Mouse (Mus musculus): ENCODE results near the gene Rftn1. TPM values are rescaled to one million over a fixed set of nuclear protein-coding genes. Genes with fewer than 3 reads are reported as not detected.

The Rftn1 gene
- polyA plus RNA-seq, 1 experiment from 2014 or later = 9.4 TPM

- Histone ChIP-seq H3K36me3 (no peaks in the 10 kb centered on the region), H3K4me1 (replicated peaks) (0 out of 2 replicates have a peak, but pooled peaks cover 3% of the 10 kb centered on the region), H3K9me3 (0 out of 2 replicates have a peak, but pooled peaks cover 4% of the 10 kb centered on the region), H3K27me3 (no peaks in the 10 kb centered on the region), H3K4me3 (replicated peaks) (no peak overlapping the region), H3K9ac (replicated peaks) (no peak overlapping the region), H3K4me2 (no peak overlapping the region), H3K27ac (no peak overlapping the region)
- whole genome bisulfite sequencing = 78% methylated on average over 3 of the region's 3 CpGs
- ATAC-seq (ENCODE audit: insufficient number of reproducible peaks, insufficient read depth, low FRiP score, low TSS enrichment, low read depth) = no peak
Measured at GRCm38 (mm10) chr17:50104131-50104530, 86.3 kb downstream of the Rftn1 start.

- Histone ChIP-seq H3K4me3 (replicated peaks) (no peak overlapping the region), H3K4me1 (replicated peaks) (0 out of 2 replicates have a peak, but pooled peaks cover 3% of the 10 kb centered on the region), H3K9ac (replicated peaks) (no peak overlapping the region), H3K27ac (no peak overlapping the region), H3K27me3 (no peaks in the 10 kb centered on the region), H3K36me3 (no peaks in the 10 kb centered on the region), H3K9me3 (0 out of 2 replicates have a peak, but pooled peaks cover 4% of the 10 kb centered on the region), H3K4me2 (no peak overlapping the region)
- no peak for ATAC-seq (ENCODE audit: insufficient number of reproducible peaks, insufficient read depth, low FRiP score, low TSS enrichment, low read depth)
- 90% methylated on average over 3 of the region's 3 CpGs for WGBS
Measured at GRCm38 (mm10) chr17:50101416-50101815, 89.1 kb downstream of the Rftn1 start.

GRCm38 (mm10) chr17:50100070-50100469, 90.4 kb downstream of the Rftn1 start:
- Histone ChIP-seq H3K4me1 (replicated peaks) (0 out of 2 replicates have a peak, but pooled peaks cover 3% of the 10 kb centered on the region), H3K27me3 (no peaks in the 10 kb centered on the region), H3K4me2 (no peak overlapping the region), H3K4me3 (replicated peaks) (no peak overlapping the region), H3K36me3 (no peaks in the 10 kb centered on the region), H3K9me3 (0 out of 2 replicates have a peak, but pooled peaks cover under 1% of the 10 kb centered on the region), H3K9ac (replicated peaks) (no peak overlapping the region), H3K27ac (no peak overlapping the region)
- no peak for ATAC-seq (ENCODE audit: insufficient number of reproducible peaks, insufficient read depth, low FRiP score, low TSS enrichment, low read depth)
- 79% methylated on average over 12 of the region's 12 CpGs for WGBS

- ATAC-seq (ENCODE audit: insufficient number of reproducible peaks, insufficient read depth, low FRiP score, low TSS enrichment, low read depth) = no peak
- Histone ChIP-seq H3K27me3 (no peaks in the 10 kb centered on the region), H3K4me3 (replicated peaks) (no peak overlapping the region), H3K4me1 (replicated peaks) (0 out of 2 replicates have a peak, but pooled peaks cover 3% of the 10 kb centered on the region), H3K27ac (no peak overlapping the region), H3K9me3 (no peaks in the 10 kb centered on the region), H3K9ac (replicated peaks) (no peak overlapping the region), H3K4me2 (no peak overlapping the region), H3K36me3 (no peaks in the 10 kb centered on the region)
- WGBS = 78% methylated on average over 8 of the region's 8 CpGs
Measured at GRCm38 (mm10) chr17:50099378-50099777, 91.1 kb downstream of the Rftn1 start.

- no peaks in the 10 kb centered on the region for H3K27me3 ChIP-seq
- H3K27ac ChIP-seq = no peak overlapping the region
- H3K4me1 ChIP-seq (replicated peaks) = 0 out of 2 replicates have a peak, but pooled peaks cover 3% of the 10 kb centered on the region
- no peak overlapping the region for H3K4me3 ChIP-seq (replicated peaks)
- no peak overlapping the region for H3K9ac ChIP-seq (replicated peaks)
- H3K9me3 ChIP-seq = no peaks in the 10 kb centered on the region
- WGBS = 85% methylated on average over 6 of the region's 6 CpGs
- no peaks in the 10 kb centered on the region for H3K36me3 ChIP-seq
- no peak overlapping the region for H3K4me2 ChIP-seq
- ATAC-seq (ENCODE audit: insufficient number of reproducible peaks, insufficient read depth, low FRiP score, low TSS enrichment, low read depth) = no peak
Measured at GRCm38 (mm10) chr17:50098297-50098696, 92.2 kb downstream of the Rftn1 start.

- ATAC-seq (ENCODE audit: insufficient number of reproducible peaks, insufficient read depth, low FRiP score, low TSS enrichment, low read depth) = no peak
- Histone ChIP-seq H3K36me3 (no peaks in the 10 kb centered on the region), H3K27me3 (no peaks in the 10 kb centered on the region), H3K4me3 (replicated peaks) (no peak overlapping the region), H3K4me2 (no peak overlapping the region), H3K4me1 (replicated peaks) (0 out of 2 replicates have a peak, but pooled peaks cover 3% of the 10 kb centered on the region), H3K9me3 (no peaks in the 10 kb centered on the region), H3K9ac (replicated peaks) (no peak overlapping the region), H3K27ac (no peak overlapping the region)
- 91% methylated on average over 5 of the region's 5 CpGs for WGBS
Measured at GRCm38 (mm10) chr17:50097831-50098230, 92.6 kb downstream of the Rftn1 start.

GRCm38 (mm10) chr17:50096305-50096704, 94.2 kb downstream of the Rftn1 start:
- Histone ChIP-seq H3K9me3 (no peaks in the 10 kb centered on the region), H3K4me1 (replicated peaks) (0 out of 2 replicates have a peak, but pooled peaks cover 3% of the 10 kb centered on the region), H3K9ac (replicated peaks) (no peak overlapping the region), H3K36me3 (no peaks in the 10 kb centered on the region), H3K27ac (no peak overlapping the region), H3K27me3 (no peaks in the 10 kb centered on the region), H3K4me2 (no peak overlapping the region), H3K4me3 (replicated peaks) (no peak overlapping the region)
- ATAC-seq (ENCODE audit: insufficient number of reproducible peaks, insufficient read depth, low FRiP score, low TSS enrichment, low read depth) = no peak
- WGBS = 93% methylated on average over 4 of the region's 4 CpGs

GRCm38 (mm10) chr17:50094596-50094995, 95.9 kb downstream of the Rftn1 start:
- H3K9me3 ChIP-seq = no peaks in the 10 kb centered on the region
- H3K36me3 ChIP-seq = no peaks in the 10 kb centered on the region
- H3K27me3 ChIP-seq = no peaks in the 10 kb centered on the region
- H3K4me3 ChIP-seq (replicated peaks) = no peak overlapping the region
- H3K9ac ChIP-seq (replicated peaks) = no peak overlapping the region
- H3K4me2 ChIP-seq = no peak overlapping the region
- ATAC-seq (ENCODE audit: insufficient number of reproducible peaks, insufficient read depth, low FRiP score, low TSS enrichment, low read depth) = no peak
- no peak overlapping the region for H3K27ac ChIP-seq
- 0 out of 2 replicates have a peak, but pooled peaks cover 3% of the 10 kb centered on the region for H3K4me1 ChIP-seq (replicated peaks)

GRCm38 (mm10) chr17:50094077-50094476, 96.4 kb downstream of the Rftn1 start:
- Histone ChIP-seq H3K9ac (replicated peaks) (no peak overlapping the region), H3K36me3 (no peaks in the 10 kb centered on the region), H3K9me3 (no peaks in the 10 kb centered on the region), H3K4me2 (no peak overlapping the region), H3K4me3 (replicated peaks) (no peak overlapping the region), H3K4me1 (replicated peaks) (no peaks in the 10 kb centered on the region), H3K27me3 (no peaks in the 10 kb centered on the region), H3K27ac (no peak overlapping the region)
- no peak for ATAC-seq (ENCODE audit: insufficient number of reproducible peaks, insufficient read depth, low FRiP score, low TSS enrichment, low read depth)
- 87% methylated on average over 5 of the region's 5 CpGs for WGBS

GRCm38 (mm10) chr17:50093356-50093755, 97.1 kb downstream of the Rftn1 start:
- Histone ChIP-seq H3K9me3 (no peaks in the 10 kb centered on the region), H3K27ac (no peak overlapping the region), H3K36me3 (no peaks in the 10 kb centered on the region), H3K27me3 (no peaks in the 10 kb centered on the region), H3K9ac (replicated peaks) (no peak overlapping the region), H3K4me2 (no peak overlapping the region), H3K4me1 (replicated peaks) (no peaks in the 10 kb centered on the region), H3K4me3 (replicated peaks) (no peak overlapping the region)
- ATAC-seq (ENCODE audit: insufficient number of reproducible peaks, insufficient read depth, low FRiP score, low TSS enrichment, low read depth) = no peak
- WGBS = 79% methylated on average over 3 of the region's 3 CpGs

GRCm38 (mm10) chr17:50092848-50093247, 97.6 kb downstream of the Rftn1 start:
- Histone ChIP-seq H3K9ac (replicated peaks) (no peak overlapping the region), H3K27me3 (no peaks in the 10 kb centered on the region), H3K4me2 (no peak overlapping the region), H3K4me3 (replicated peaks) (no peak overlapping the region), H3K36me3 (no peaks in the 10 kb centered on the region), H3K27ac (no peak overlapping the region), H3K4me1 (replicated peaks) (no peaks in the 10 kb centered on the region), H3K9me3 (no peaks in the 10 kb centered on the region)
- no peak for ATAC-seq (ENCODE audit: insufficient number of reproducible peaks, insufficient read depth, low FRiP score, low TSS enrichment, low read depth)
- WGBS = 83% methylated on average over 8 of the region's 8 CpGs

GRCm38 (mm10) chr17:50091829-50092228, 98.6 kb downstream of the Rftn1 start:
- Histone ChIP-seq H3K27ac (no peak overlapping the region), H3K9me3 (no peaks in the 10 kb centered on the region), H3K4me2 (no peak overlapping the region), H3K9ac (replicated peaks) (no peak overlapping the region), H3K27me3 (no peaks in the 10 kb centered on the region), H3K4me1 (replicated peaks) (no peaks in the 10 kb centered on the region), H3K36me3 (no peaks in the 10 kb centered on the region), H3K4me3 (replicated peaks) (no peak overlapping the region)
- ATAC-seq (ENCODE audit: insufficient number of reproducible peaks, insufficient read depth, low FRiP score, low TSS enrichment, low read depth) = no peak
- 44% methylated on average over 6 of the region's 6 CpGs for WGBS

All from limb, embryonic 12.5 days (tissue).